Mouse (Mus musculus) heart, postnatal 0 days (tissue): ENCODE measurements around the gene B3gnt2. TPM values are rescaled to one million over a fixed set of nuclear protein-coding genes. Genes with fewer than 3 reads are reported as not detected.

ENCODE experiments used
- ATAC-seq: fragments of 200-750 bp; cut with Nextera tagmentation; 2 replicates; pipeline ENCODE4 v1.8.0; 2017; ENCODE audit warnings: low read depth, moderate number of reproducible peaks, moderate library complexity; ENCODE audit not compliant: insufficient read depth
- DNase-seq: peaks from one replicate; pipeline ENCODE4 v3.0.0-alpha.2; 2016; ENCODE audit warnings: low spot score
- H3K27ac ChIP-seq: fragments of 300-500 bp; sonication (generic); 2 replicates; pipeline ENCODE4 v1.5.1; 2014; ENCODE audit warnings: low read depth, mild to moderate bottlenecking
- H3K27me3 ChIP-seq: fragments of 300-500 bp; sonication (generic); 2 replicates; pipeline ENCODE4 v1.6.1; 2014; ENCODE audit warnings: low read length, mixed read lengths; ENCODE audit not compliant: control insufficient read depth, insufficient read depth
- H3K36me3 ChIP-seq: fragments of 300-500 bp; sonication (generic); replicated peaks from 2 replicates; pipeline ENCODE4 v1.6.1; 2014; ENCODE audit warnings: low read length, mixed read lengths; ENCODE audit not compliant: control insufficient read depth, insufficient read depth
- H3K4me1 ChIP-seq: fragments of 300-500 bp; sonication (generic); 2 replicates; pipeline ENCODE4 v1.6.1; 2014; ENCODE audit warnings: antibody characterized with exemption; ENCODE audit not compliant: control insufficient read depth, insufficient read depth
- H3K4me2 ChIP-seq: fragments of 300-500 bp; sonication (generic); 2 replicates; pipeline ENCODE4 v1.6.1; 2014; ENCODE audit warnings: low read depth, mild to moderate bottlenecking, low read length, moderate library complexity
- H3K4me3 ChIP-seq: fragments of 300-500 bp; sonication (generic); 2 replicates; pipeline ENCODE4 v1.5.1; 2014; ENCODE audit warnings: low read depth, low read length
- H3K9ac ChIP-seq: fragments of 300-500 bp; sonication (generic); replicated peaks from 2 replicates; pipeline ENCODE4 v1.6.1; 2014; ENCODE audit warnings: low read depth, low read length, mixed read lengths
- H3K9me3 ChIP-seq: fragments of 300-500 bp; sonication (generic); replicated peaks from 2 replicates; pipeline ENCODE4 v1.6.1; 2016; ENCODE audit warnings: low read length; ENCODE audit not compliant: control insufficient read depth
- CTCF ChIP-seq: IDR thresholded peaks from 2 replicates; pipeline ENCODE4 v1.5.1; 2016; ENCODE audit warnings: antibody characterized with exemption, control low read depth, low read depth
- EP300 ChIP-seq: IDR thresholded peaks from 2 replicates; pipeline ENCODE4 v1.6.1; 2016; ENCODE audit warnings: antibody characterized with exemption, low read depth
- WGBS: fragments of 180-500 bp; shearing (Covaris S2); extraction: QIAGEN DNeasy Blood & Tissue Kit; methylation state at CpG from one replicate; pipeline ENCODE4 v1.1.7; 2014; 5-methylcytosine and 5-hydroxymethylcytosine counted together
- polyA plus RNA-seq: library from polyadenylated mRNA; unstranded; fragments of >200 nt; fragmentation: Nextera tagmentation; extraction: Ambion mirVana; gene quantifications from 2 replicates; pipeline ENCODE4 v1.2.1, GENCODE M21; 2015
- total RNA-seq: library from RNA; depleted of rRNA; stranded (reverse); fragments of >200 nt; gene quantifications from 2 replicates; pipeline ENCODE4 v1.2.3, GENCODE M21; 2014; ENCODE audit warnings: low replicate concordance

B3gnt2 gene
- total and polyA plus RNA-seq, 2 experiments from 2014 or later: 5.9 to 22.6 TPM

DNA sequence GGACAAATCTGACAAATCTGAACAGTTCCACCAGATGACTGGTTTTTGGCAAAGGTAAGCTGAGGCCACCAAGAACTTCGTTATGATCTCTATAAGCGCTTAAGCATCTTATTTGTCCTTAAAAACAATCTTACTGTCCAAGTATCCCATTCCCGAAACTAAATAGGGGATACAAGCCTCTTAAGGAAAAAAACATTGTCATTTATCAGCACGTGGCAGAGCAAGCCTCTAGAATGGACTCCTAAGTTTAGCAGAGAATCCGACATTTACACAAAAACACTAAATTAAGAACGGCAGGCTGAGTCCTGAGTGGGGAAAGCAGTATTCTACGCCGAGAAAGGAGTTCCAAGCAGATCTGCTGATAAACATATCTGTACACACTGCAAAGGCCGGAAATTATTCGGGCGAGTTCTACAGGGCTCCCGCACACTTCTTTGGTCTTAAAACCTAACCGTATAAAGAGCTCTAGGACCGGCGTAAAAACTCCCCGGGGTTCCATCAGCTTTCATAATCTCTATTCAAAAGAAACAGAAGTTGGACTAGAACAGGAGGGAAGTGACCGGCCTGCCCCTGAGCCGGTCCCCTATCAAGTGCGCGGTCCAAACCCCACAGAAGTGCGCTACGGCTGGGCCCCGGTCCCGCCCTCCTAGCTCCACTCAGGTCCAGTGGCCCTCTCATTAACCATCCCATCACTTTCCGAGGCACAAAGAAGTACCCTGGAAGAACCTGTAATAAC is 2.9 kb downstream of the B3gnt2 start:
- Histone ChIP-seq H3K4me2 (peak overlapping the region; percentile 99), H3K27me3 (no peaks in the 10 kb centered on the region), H3K9ac (peak overlapping the region; percentile 70), H3K9me3 (no peaks in the 10 kb centered on the region), H3K4me1 (peaks cover 16% of the 10 kb centered on the region), H3K36me3 (no peaks in the 10 kb centered on the region), H3K27ac (peak overlapping the region; percentile 88; the same call in 1 of the 2 replicates), H3K4me3 (peak overlapping the region; percentile 76)
- WGBS: 46% methylated on average over 25 of the region's 25 CpGs
- ATAC-seq (no peak), DNase-seq (no peak)
- TF ChIP-seq EP300 (no peak), CTCF (no peak)

DNA sequence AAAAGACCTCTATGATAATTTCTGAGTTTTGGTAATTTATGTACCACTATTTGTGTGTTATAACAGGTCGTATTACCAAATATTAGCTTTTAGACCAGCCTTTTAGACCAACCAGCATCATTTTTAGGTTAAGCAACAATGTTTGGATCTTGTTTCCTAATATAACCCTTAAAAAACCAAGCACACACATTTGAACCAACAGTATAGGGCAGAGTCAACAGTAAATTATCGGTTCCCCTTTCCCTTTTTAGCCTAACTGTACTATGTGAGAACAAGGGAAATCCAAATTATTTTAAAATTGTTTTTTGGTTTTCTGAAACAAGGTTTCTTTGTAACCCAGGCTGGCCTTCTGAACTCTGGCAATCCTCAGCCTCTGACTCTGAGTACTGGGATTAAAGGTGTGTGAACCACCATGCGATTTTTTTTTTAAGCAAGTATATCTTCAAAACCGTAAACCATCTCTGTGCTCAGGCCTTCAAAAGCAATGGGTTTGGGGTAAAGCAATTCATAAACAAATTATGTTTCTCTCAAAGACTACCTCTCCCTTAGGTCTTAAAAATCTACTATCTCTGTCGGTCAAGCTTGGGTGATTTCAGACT is 3.6 kb downstream of the B3gnt2 start:
- Histone ChIP-seq H3K36me3 (no peaks in the 10 kb centered on the region), H3K4me1 (peaks cover 16% of the 10 kb centered on the region), H3K27me3 (no peaks in the 10 kb centered on the region), H3K4me3 (peak overlapping the region; percentile 76; the same call in 1 of the 2 replicates), H3K4me2 (peak overlapping the region; percentile 99), H3K9ac (no peak overlapping the region), H3K27ac (no peak overlapping the region), H3K9me3 (no peaks in the 10 kb centered on the region)
- WGBS: 79% methylated on average over 5 of the region's 5 CpGs
- DNase-seq: no peak
- ATAC-seq: no peak
- TF ChIP-seq EP300: no peak
- no peak for TF ChIP-seq CTCF

DNA sequence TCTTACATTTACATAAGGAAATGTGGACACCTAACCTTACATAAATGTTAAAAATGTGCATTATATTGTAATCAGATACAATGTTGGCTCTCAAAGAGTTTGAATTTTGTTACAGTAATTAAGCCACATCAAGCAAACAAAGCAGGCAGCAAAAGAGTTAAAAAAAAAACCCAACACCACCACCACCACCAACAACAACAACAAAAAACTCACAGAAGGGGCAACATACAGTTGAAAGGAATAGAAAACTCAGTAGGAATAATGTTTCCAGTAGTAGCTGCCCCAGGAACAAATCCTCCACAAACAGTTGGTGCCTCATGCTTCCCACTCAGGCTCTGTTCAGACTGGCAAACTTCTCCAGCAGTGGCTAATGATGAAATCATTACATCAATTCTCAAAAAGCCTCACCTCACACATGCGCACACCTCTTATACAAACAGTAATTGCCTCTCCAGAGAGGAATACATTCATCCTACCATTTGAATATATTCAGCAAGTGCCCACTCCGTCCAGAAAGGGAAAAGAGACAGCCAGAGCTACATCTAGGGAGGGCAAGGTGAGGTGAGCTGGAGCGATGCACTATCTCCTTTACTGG is 4.3 kb downstream of the B3gnt2 start:
- peak overlapping the region; percentile 28; the same call in 1 of the 2 replicates for H3K4me2 ChIP-seq
- peaks cover 16% of the 10 kb centered on the region for H3K4me1 ChIP-seq
- TF ChIP-seq EP300 (no peak), CTCF (no peak)
- H3K9me3 ChIP-seq: no peaks in the 10 kb centered on the region
- DNase-seq: no peak
- H3K27me3 ChIP-seq: no peaks in the 10 kb centered on the region
- no peak overlapping the region for H3K9ac ChIP-seq
- no peaks in the 10 kb centered on the region for H3K36me3 ChIP-seq
- ATAC-seq: no peak
- H3K4me3 ChIP-seq: no peak overlapping the region
- 91% methylated on average over 3 of the region's 3 CpGs for WGBS
- no peak overlapping the region for H3K27ac ChIP-seq

DNA sequence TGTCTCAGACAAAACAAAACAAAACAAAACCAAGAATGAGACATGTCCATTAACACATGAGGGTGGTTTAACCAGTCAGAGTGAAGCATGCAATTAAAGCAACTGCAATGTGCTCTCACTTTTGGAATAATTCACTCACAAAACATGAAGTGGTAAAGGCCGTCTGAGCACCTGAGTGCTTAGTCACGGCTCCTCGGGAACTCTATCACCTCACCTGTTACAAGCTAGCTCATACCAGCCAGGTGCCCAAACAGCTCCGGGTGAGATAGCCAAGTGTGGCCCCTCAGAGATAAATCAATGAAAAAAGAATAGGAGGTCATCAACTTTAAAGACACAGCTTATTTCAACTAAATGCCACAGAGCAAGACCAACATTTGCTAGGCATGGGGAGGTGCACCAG is 6.2 kb downstream of the B3gnt2 start:
- Histone ChIP-seq H3K4me2 (no peak overlapping the region), H3K36me3 (no peaks in the 10 kb centered on the region), H3K9ac (no peak overlapping the region), H3K27ac (no peak overlapping the region), H3K4me3 (no peak overlapping the region), H3K9me3 (no peaks in the 10 kb centered on the region), H3K27me3 (no peaks in the 10 kb centered on the region), H3K4me1 (peaks cover 23% of the 10 kb centered on the region)
- ATAC-seq: no peak
- 76% methylated on average over 4 of the region's 4 CpGs for WGBS
- TF ChIP-seq EP300 (no peak), CTCF (no peak)
- DNase-seq: no peak

DNA sequence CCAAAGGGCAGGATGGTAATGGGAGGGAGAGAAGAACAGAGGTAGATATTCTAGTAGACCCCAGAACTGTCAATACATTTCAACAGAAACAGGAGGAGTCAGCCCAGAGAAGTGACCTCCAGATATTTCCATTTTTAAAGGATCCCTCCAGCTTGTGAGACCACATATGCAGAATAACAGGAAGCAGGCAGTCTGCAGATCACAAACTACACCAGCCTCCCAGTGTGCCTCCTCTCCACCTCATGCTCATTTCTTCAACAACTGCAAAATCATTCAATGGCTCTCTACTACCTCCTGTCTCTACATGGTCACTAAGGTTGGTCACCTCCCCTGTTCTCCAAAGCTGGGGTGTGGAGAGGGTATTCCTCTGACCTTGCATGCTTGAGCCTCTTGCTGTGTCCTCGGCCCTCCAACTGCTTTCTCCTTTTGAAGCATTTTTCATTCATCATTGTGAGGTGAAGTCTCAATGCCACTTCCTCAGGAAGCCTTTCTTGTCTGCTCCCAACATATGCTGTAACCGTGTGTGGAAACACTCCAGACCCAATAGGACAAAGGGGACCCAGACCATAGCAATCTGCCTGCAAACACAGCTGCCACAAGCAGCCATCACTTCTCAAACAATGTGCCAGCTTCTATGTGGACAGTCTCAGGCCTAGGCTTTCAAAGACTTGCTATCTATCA is 7.1 kb downstream of the B3gnt2 start:
- Histone ChIP-seq H3K27ac (peak overlapping the region; percentile 26; the same call in 1 of the 2 replicates), H3K27me3 (no peaks in the 10 kb centered on the region), H3K4me3 (no peak overlapping the region), H3K4me2 (no peak overlapping the region), H3K9ac (no peak overlapping the region), H3K36me3 (no peaks in the 10 kb centered on the region), H3K9me3 (no peaks in the 10 kb centered on the region), H3K4me1 (peaks cover 29% of the 10 kb centered on the region)
- TF ChIP-seq CTCF (no peak), EP300 (no peak)
- no peak for DNase-seq
- WGBS: 52% methylated on average over 2 of the region's 2 CpGs
- no peak for ATAC-seq
